Mouse (Mus musculus) hindbrain, embryonic 15.5 days (tissue): ENCODE results near the gene Cdc42bpb. TPM values are rescaled to one million over a fixed set of nuclear protein-coding genes. Genes with fewer than 3 reads are reported as not detected.

Source experiments
- ATAC-seq: fragments of 200-750 bp; cut with Nextera tagmentation; 2 replicates; pipeline ENCODE4 v1.8.0; 2017; ENCODE audit warnings: low read depth, moderate number of reproducible peaks, moderate TSS enrichment; ENCODE audit not compliant: low FRiP score
- H3K27ac ChIP-seq: fragments of 300-500 bp; sonication (generic); replicated peaks from 2 replicates; pipeline ENCODE4 v1.5.1; 2015; ENCODE audit warnings: mild to moderate bottlenecking, inconsistent platforms
- H3K27me3 ChIP-seq: fragments of 300-500 bp; sonication (generic); 2 replicates; pipeline ENCODE4 v1.6.1; 2015; ENCODE audit warnings: control low read depth, inconsistent platforms
- H3K36me3 ChIP-seq: fragments of 300-500 bp; sonication (generic); 2 replicates; pipeline ENCODE4 v1.6.1; 2015; ENCODE audit warnings: control low read depth, inconsistent platforms
- H3K4me1 ChIP-seq: fragments of 300-500 bp; sonication (generic); replicated peaks from 2 replicates; pipeline ENCODE4 v1.6.1; 2015; ENCODE audit warnings: control low read depth, inconsistent platforms
- H3K4me2 ChIP-seq: fragments of 300-500 bp; sonication (generic); 2 replicates; pipeline ENCODE4 v1.6.1; 2015; ENCODE audit warnings: moderate library complexity, mild to moderate bottlenecking, inconsistent platforms
- H3K4me3 ChIP-seq: fragments of 300-500 bp; sonication (generic); 2 replicates; pipeline ENCODE4 v1.5.1; 2015; ENCODE audit warnings: mild to moderate bottlenecking, inconsistent platforms
- H3K9ac ChIP-seq: fragments of 300-500 bp; sonication (generic); 2 replicates; pipeline ENCODE4 v1.6.1; 2015; ENCODE audit warnings: inconsistent platforms
- H3K9me3 ChIP-seq: fragments of 300-500 bp; sonication (generic); 2 replicates; pipeline ENCODE4 v1.6.1; 2016; ENCODE audit warnings: control low read depth, inconsistent platforms
- WGBS: fragments of 180-500 bp; shearing (Covaris S2); methylation state at CpG from one replicate; pipeline ENCODE4 v1.1.7; 2015; 5-methylcytosine and 5-hydroxymethylcytosine counted together
- polyA plus RNA-seq: library from polyadenylated mRNA; unstranded; fragments of >200 nt; fragmentation: Nextera tagmentation; extraction: Ambion mirVana; gene quantifications from 2 replicates; pipeline ENCODE4 v1.2.1, GENCODE M21; 2015

The Cdc42bpb gene
- polyA plus RNA-seq, 1 experiment from 2014 or later = 42.4 TPM

DNA sequence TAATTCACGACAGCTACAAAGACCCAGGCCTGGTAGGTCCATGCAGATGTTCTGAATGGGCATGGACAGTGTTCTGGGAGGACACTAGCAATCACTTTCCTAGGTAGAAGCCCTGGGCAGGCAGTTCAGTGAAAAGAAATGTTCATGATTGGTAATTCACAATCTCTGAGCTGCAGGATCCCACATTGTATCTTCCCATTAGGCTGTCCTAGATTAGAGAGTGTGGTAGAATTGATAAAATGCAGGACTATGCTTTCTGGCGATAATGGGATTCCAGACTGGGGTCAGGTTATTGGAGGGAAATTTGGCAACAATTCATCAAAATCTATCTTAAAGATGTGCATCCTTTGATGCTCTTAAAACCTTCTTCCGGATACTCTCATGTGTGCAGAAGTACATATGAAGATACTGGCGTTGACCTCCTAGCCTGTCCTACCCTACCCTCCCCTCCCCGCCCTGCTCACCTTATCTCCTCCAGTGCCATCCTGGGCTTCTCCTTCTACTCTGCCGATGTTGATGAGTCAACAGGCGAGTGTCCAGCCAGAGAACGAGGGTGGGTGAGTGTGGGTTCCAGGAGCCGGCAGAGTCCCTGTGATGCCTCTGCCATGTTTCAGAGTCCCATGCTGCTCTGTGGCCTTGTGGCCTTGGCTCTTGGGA, 130.6 kb downstream of the Cdc42bpb start:
- no peaks in the 10 kb centered on the region for H3K27me3 ChIP-seq
- no peak overlapping the region for H3K4me2 ChIP-seq
- H3K27ac ChIP-seq = no peak overlapping the region
- peaks cover 23% of the 10 kb centered on the region for H3K36me3 ChIP-seq
- no peak overlapping the region for H3K9ac ChIP-seq
- H3K4me1 ChIP-seq = no peaks in the 10 kb centered on the region
- no peak overlapping the region for H3K4me3 ChIP-seq
- ATAC-seq = no peak
- WGBS = 93% methylated on average over 9 of the region's 9 CpGs
- no peaks in the 10 kb centered on the region for H3K9me3 ChIP-seq

DNA sequence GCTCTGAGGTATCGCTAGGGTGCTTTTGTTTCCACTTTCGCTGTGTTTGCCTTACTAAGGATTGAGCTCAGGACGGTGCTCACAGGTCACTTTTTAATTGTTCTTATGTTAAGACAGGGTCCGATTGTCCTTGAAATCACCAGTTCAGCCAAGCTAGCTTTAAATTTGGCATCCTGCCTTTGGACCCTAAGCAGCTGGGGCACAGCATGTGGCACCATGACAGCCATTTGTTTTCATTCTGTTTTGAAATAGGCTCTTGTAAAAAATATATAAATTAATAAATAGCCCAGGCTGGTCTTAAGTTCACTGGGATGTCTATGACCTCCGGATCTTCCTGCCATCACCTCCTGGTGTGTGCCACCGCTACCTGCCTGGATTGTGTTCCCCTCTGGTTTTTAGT, 132.4 kb downstream of the Cdc42bpb start:
- Histone ChIP-seq H3K4me1 (no peaks in the 10 kb centered on the region), H3K36me3 (peaks cover 16% of the 10 kb centered on the region), H3K4me3 (no peak overlapping the region), H3K27me3 (no peaks in the 10 kb centered on the region), H3K27ac (no peak overlapping the region), H3K4me2 (no peak overlapping the region), H3K9me3 (no peaks in the 10 kb centered on the region), H3K9ac (no peak overlapping the region)
- ATAC-seq = no peak
- 77% methylated on average over 6 of the region's 6 CpGs for WGBS

DNA sequence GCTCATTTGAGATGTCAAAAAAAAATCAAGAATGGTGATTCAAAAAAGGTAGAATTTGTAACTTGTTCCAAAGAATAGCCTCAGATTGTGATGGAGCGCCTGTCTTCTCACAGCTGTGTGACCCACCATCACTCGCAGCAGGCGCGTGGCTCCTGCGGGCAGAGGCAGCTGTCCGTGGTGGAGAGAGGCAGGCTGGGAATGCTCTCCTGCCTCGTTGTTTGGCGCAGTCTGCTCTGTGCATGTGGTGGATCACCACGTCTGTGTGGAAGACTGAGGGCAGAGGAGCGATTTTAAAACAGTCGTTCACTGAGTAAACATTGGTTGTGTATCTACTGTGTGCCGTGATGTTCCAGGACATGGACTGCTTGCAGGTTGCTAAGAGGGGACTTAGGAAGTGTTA, 133.8 kb downstream of the Cdc42bpb start:
- Histone ChIP-seq H3K4me1 (no peaks in the 10 kb centered on the region), H3K27ac (no peak overlapping the region), H3K4me2 (no peak overlapping the region), H3K36me3 (peaks cover 16% of the 10 kb centered on the region), H3K4me3 (no peak overlapping the region), H3K27me3 (no peaks in the 10 kb centered on the region), H3K9ac (no peak overlapping the region), H3K9me3 (no peaks in the 10 kb centered on the region)
- 91% methylated on average over 12 of the region's 12 CpGs for WGBS
- ATAC-seq = no peak

Other genes with a start within 250 kb of the Cdc42bpb start
- gene Traf3, start 211.3 kb downstream of the Cdc42bpb start, polyA plus RNA-seq = 18.6 and 18.7 TPM in 2 replicates
- gene 4930595D18Rik, start 193.2 kb downstream of the Cdc42bpb start, polyA plus RNA-seq = not detected in 2 replicates
- gene Amn, start 106.6 kb downstream of the Cdc42bpb start, polyA plus RNA-seq = 30.9 and 32.0 TPM in 2 replicates
- gene Lbhd2, start 29.1 kb upstream of the Cdc42bpb start, polyA plus RNA-seq = 1.6 and 1.9 TPM in 2 replicates
- 2.2 and 2.9 TPM in 2 replicates for gene Exoc3l4, start 39.3 kb upstream of the Cdc42bpb start, polyA plus RNA-seq
- 0.49 and 1.6 TPM in 2 replicates for gene Tnfaip2, start 64.8 kb upstream of the Cdc42bpb start, polyA plus RNA-seq
- gene Gm266, start 108.1 kb upstream of the Cdc42bpb start, polyA plus RNA-seq = 3.1 and 3.4 TPM in 2 replicates
- 490 and 510 TPM in 2 replicates for gene Eif5, start 160.3 kb upstream of the Cdc42bpb start, polyA plus RNA-seq
- gene Mark3, start 196.8 kb upstream of the Cdc42bpb start, polyA plus RNA-seq = 52.2 and 52.3 TPM in 2 replicates